Mouse (Mus musculus) spleen, adult 18-20 months (tissue): ENCODE data around the gene Aldh18a1.
A peak's percentile ranks its signal among the peaks of the same experiment; 100 is the strongest.
"Not testable (repeated sequence)": the region's sequence is repeated elsewhere in the genome, so short reads cannot be mapped to it uniquely, and the experiment has no call there.

Experiments
- DNase-seq, 2 experiments: peaks; one replicate each; pipeline ENCODE4 v3.0.0; 2022; ENCODE audit warnings: mixed read lengths in 2 of 2

Aldh18a1 gene

DNA sequence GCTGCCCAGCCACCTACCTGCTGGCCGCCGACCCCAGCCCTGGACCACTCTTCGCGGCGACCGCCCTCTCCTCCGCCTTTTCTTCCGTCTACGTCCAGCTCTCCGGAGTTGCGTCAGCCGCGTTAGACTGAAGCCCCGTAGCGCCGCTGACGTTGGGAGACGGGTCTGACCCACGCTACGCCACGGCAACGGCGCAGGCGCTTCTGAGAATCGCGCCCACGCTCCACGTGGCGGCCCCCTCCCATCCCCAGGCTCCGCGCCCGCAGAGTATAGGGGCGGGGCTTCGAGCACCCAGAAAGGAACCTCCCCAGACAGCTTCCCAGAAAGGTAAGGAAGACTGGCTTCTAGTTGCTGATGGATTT is at the start of gene Aldh18a1:
Gene Aldh18a1, minus strand, starts transcription at position 171 of the 362 bp plus-strand sequence.
- peak; percentile 87 to 96 for DNase-seq

DNA sequence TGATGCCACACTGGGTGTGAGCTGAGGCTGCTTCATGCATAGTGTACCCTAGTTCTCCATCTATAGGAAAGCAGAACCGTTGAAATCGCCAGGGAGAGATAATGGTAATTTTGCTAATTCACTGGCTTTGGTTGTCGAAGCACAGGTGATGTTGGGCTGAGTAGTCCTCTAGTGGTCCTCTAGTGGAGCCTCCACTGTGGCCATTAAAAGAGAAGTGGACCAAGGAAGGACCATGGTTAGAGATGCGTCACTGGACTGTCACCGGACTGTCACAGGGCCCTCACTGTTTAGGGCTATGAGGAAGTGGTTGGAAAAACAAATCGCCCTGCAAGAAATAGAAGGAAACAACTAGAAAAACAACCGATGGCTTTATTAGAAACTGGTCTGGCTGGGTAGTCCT is 49.3 kb upstream of the Aldh18a1 start:
- no peak for DNase-seq

DNA sequence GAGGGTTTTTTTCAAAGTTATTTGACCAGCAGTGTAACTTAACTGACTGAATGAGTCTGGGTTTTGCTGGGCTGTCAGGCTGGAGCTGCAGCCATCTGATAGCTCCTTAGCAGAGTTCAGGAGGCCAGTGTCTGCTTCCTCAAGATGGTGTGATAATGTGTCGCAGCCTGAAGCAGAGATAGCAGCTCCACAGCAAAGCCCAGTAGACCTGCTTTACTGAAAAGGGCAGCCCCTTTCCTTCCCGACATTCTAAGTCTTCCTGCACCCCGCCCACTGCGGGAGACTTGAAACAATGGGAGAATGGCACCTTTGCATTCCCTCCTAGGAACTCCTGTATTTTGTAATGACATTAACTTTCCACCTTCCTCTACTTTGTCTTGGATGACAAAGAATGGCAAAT is 48.8 kb upstream of the Aldh18a1 start:
- no peak for DNase-seq

DNA sequence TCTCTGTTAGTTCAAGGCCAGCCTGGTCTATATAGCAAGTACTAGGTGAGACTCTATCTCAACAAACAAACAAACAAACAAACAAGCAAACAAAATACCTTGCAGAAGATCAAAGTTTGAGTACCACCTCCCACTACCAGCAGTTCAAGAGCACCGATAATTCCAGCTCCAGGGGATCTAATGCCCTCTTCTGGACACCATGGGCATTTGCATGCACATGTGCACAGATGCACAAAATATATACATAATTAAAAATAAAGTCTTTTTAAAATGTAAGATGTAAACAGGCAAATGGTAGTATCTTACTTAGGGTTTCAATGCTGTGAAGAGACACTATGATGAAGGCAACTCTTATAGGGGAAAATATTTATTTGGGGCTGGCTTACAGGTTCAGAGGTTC is 44.9 kb upstream of the Aldh18a1 start:
- no peak for DNase-seq

DNA sequence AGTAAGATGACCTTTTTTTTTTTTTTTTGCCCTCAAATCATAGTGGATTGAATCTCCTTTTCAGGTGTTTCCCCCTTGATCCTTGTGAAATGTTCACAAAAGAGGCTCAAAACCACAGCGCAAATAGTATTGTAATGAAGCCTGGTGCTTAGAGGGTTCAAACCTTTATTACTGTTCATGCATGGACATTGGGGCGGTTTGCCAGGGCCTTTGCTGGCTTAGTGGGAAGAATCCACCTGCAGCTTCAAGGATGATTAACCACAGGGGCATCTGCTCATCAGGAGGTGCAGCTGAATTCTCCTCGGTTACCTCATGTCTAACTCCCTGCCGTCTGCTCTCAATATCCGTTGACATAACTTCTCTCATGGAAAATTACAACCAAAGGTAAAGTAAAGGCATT is 44.4 kb upstream of the Aldh18a1 start:
- DNase-seq, result no peak

DNA sequence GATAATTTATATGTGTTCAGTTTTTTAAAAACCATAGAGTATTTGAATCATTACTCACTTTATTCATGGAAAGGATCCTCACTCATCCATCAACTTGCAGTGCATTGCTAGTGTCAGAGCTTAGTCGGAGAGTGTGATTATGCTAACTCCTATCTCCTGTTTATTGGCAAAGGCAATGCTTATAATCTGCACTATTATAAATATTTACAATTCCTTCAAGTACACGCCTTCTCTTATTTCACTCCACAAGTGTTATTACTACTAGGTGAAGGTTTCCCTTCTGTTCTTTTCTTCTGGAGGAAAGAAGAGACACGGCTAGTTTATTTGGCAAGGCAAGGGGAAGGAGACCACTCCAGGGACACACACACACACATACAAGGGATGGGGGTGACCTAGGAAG is 43.9 kb upstream of the Aldh18a1 start:
- no peak for DNase-seq

DNA sequence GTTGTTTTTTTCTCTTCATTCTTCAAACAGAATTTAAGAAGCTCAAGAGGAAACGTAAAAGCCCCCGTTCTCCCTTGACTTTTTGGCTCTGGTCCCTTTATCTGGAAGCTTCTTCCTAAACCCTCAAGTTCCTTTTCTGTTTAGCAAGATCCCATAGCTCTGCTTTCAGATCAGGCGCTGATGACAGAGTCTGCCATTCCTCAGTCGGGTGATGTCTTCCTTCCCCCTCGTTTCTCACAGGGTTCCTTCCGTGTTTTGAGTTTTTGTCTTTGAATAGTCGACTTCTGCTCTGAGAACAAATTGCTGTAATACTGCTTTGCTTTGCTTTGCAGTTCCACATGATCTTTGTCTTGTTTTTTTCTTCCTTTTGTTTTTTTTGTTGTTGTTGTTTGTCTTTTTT is 42.3 kb upstream of the Aldh18a1 start:
- DNase-seq, result no peak

DNA sequence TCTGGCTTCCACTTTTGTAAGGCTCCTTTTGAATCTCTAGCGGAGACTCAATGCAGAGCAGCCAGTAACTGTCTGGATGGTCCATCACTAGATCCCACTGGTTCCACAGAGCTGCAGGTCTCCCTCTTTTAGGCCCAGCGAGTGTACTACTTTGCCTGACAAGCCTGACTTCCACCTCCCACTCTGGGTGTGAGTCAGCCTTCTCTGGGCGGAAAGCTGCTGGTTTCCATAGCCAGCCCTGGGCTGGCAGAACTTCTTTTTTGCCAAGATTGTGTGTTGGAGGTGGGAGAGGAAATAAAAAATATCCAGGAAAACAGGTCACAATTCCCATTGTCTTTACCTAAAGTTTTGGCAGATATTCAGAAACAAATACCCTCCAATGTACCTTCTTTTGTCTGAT is 41.8 kb upstream of the Aldh18a1 start:
- no peak for DNase-seq

DNA sequence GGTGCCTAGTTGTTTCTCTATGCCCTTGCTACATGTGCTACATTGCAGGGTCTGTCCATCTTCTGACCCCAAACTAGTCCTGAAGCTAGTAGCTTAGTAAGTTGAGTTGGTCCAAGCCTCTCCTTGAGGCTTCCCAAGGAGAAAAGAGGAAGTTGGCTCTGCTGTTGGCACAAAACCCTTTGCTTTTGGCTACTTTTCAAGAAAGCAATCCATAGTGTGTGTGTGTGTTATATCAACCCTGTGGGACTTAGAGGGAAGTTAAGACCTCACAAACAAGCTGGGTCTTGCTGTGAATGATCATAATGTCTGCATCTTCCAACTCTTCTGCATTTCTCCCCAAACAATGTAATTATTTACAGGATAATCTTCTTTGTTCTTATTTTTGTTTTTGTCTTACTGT is 40.7 kb upstream of the Aldh18a1 start:
- no peak for DNase-seq

DNA sequence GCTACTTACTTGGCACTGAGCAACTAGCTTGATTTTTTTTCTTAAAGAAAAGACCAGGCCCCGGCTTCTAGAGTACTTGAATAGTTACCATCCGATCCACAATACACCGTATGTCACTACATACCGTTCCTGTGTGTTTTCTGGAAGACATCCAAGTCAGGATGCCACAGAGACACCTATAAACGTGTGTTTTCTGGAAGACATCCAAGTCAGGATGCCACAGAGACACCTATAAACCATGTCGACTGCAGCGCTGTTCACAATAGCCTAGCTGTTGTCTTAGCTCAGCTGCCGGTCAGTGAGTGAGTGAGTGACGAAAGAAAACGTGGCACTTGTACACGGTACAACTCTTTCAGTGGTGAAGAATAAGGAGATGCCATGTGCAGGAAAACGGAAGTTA is 37.7 kb upstream of the Aldh18a1 start:
- no peak for DNase-seq

DNA sequence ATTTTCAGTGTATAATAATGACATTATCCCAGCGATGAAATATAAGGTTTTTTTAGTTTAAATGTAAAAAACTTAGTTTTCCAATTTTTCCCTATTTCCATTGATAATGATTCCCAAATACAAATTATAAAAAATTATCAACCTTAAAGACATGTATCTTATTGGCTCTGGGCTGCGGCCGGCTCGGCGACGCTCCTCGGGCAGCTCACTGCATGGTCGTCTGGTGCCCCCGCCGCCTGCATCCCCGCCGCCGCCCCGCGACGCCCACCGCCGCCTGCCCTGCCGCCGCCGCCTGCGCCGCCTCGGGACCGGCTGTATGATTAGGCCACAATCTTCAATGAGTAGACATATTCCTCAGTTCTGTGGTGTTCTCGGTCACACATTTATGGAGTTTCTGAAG is 33.4 kb upstream of the Aldh18a1 start:
- DNase-seq, result not testable (repeated sequence)

DNA sequence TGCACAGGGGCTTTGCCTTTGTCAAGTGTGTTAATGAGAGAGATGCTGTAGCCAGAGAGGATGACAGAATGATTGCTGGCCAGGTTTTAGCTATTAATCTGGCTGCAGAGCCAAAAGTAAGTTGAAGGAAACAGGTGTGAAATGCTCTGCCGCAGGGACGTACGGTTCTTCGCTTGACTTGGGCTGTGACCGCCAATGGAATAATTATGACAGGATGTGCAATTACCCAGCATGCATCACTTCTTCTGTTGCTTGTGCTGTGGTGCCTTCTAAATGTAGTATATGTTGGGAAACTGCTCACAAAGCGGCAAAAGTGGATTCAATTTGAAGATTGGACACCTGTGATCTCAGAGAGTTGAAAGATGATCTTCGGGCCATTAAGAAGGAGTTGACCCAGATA is 27.8 kb upstream of the Aldh18a1 start:
- peak in 1 of 2 experiments; percentile 12 for DNase-seq

DNA sequence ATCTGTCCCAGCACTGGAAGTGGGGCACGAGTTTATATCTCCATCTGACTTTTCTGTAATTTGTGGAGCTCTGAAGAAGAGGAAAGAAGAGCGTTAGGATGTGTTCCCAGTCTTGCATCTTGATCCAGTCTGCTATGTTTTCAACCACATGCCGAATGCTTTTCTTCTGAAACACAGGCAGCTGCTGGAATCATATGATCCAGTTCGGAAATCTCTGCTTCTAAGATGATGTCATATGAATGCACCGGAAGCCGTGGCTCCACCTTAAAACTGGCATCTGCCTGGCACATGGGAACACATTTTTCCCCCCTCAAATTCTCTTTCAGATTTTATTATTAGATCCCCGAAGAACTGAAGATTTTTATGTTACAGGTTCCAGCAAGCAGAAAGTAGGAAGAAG is 26.5 kb upstream of the Aldh18a1 start:
- no peak for DNase-seq

DNA sequence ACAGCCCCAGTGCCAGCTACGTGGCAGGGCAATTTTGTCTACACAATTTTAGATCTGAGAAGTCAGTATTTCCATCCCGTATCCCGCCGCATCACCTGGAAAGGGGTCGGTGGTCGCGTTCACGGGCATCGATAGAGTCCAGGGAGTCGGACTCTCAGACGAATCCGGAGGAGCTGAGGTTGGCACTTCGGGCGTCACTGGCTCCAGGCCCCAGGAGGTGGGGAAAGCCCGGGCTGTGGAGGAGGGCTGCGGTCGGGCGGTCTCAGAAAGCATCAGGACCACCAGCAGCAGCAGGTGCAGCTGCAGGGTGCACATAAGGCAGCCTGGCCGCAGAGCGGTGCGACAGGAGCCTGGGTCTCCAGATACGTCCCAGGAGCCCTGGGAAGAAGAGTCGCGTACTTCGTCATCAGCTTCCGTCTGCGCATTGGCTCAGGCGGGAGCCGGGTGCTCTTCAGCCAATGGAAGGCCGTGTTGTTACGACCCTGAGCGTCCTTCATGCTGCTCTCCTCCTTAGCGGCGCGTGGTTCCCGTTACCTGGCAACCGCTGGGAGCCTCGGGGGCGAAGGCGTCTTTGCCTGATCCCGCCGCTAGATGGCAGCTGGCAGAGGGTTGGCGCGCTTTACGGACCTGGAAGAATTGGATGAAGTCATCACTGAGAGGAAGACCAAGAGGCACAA is 23.7 kb upstream of the Aldh18a1 start, which contains the start of the genes Tctn3 and Entpd1:
Gene Tctn3, minus strand, starts transcription at position 404 of the 677 bp plus-strand sequence.
Gene Entpd1, plus strand, starts transcription at position 537 of the 677 bp plus-strand sequence.
- DNase-seq, result peak; percentile 87 to 91

DNA sequence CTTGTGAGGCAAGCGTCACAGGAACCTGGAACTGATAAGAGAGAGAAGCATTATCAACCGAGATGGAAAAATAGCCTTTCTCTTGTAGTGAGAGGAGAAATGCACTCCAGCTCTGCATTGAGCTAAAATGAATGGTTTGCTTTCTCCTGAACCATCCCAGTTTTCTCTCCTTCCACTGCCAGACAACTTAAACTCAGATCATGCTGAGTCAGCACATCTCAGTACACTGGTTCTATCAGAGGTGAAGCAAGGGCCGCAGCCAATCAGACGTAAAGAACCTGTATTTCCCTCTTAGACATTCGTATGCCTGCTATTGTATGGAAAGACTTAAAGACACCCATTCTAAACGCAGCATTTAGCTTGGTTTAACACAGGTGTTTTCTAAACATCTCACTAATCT is 19.4 kb upstream of the Aldh18a1 start:
- DNase-seq, result no peak

DNA sequence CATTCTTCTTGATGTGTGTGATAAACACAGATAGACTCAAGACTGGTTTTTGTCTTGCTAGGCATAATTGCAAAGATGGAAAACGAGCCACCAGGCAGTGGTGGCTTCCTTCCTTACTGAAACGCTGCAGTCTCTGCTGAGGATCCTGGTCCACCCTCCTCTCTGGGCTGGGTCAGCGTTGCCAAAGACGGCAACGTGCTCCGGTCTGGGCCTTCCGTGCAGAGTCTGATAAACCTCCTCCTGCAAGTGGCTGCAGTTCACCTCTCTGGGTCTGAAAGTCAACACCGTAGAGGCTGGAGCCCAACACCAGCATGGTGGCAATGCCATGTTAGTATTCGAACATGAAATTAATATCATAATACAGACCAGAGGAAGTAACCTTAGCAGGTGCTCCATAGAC is 16.9 kb upstream of the Aldh18a1 start:
- DNase-seq, result no peak

DNA sequence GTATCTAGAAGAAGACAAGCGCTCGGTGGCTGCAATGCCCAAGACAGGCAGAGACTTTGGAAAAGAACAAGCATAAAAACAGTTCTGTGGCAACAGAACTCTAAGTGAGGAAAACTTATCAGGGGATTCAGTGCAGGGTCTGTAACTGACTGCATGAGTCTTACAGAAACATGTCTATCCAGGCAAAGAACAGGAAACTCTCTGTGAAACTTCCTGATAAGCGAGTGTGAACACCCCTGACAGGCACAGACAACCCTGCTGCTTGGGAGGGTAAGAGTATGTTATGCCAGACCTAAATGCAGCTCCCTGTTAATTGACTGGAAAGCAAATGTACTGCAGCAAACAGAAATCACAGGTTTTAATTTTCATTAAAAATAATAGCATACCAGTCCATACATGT is 13.6 kb upstream of the Aldh18a1 start:
- no peak for DNase-seq

DNA sequence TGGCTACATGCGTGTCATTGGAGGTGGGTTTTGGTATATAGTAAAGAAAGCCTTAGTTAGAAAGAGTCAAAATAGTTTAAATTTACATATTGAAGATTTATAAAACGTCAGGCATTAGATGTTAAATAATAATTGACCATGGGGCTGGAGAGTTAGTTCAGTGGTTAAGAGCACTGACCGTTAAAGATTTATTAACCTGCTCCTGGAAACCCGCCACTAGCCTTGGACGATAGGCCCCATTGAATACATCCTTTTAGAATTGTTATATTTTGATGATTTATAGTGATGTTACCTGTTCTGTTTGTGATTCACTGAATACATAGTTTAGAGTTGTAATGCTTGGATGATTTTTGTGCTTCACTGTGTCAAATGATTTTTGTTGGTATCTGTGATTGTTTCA is 12.6 kb upstream of the Aldh18a1 start:
- not testable (repeated sequence) for DNase-seq

DNA sequence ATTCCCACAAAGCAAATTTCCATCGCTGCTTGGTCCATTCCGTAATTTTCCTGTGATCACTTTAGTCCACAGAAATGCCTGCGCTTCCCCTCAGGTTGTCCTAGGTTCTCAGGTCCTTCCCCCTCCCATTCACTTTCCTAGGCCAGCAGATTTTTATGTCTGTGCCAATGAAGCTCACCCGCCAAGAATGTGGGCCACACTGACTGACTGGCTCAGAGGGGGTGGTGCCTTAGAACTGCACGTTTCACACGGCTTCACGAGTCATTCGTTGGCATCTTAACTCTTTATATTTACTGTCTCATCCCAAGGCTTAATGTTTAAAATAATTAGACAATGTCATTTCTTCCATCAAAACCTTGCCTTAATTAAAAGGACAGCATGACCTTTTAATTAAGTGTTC is 7.6 kb upstream of the Aldh18a1 start:
- DNase-seq, result no peak

DNA sequence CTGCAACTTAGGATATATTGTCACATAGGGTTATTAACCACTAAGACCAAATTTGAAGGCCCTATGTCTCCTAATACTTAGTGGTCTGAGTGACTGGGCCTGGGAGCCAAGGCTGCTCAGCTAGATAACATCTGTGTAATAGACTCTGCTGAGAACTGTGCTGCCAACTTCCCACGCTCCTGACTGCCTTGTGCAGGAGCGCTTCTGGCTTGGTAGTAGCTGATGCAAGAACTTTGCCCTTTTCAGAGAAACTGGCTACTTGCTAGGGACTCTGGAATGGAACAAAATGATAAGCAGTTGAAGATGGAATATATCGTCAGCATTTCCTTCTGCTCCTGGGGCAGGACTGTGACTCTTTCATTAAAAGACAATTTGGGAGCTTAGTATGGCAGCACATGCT is 7.0 kb upstream of the Aldh18a1 start:
- no peak for DNase-seq

DNA sequence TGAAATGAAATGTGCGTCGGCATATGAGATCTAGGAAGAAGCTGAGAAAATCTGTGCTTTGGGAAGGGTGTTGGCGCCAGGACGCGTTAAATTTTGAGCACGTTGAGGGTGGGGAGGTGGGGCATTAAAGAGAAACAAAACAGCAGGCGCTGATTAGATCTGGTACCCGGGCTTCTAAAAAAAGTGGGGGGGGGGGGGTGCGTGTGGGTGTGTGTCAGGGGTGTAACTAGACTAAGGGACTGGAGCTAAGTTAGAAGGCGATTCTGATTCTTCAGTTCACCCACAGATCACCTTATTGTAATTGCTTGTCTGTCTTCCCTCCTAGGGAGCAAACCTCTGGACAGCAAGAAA is 1.2 kb upstream of the Aldh18a1 start:
- DNase-seq, result no peak

DNA sequence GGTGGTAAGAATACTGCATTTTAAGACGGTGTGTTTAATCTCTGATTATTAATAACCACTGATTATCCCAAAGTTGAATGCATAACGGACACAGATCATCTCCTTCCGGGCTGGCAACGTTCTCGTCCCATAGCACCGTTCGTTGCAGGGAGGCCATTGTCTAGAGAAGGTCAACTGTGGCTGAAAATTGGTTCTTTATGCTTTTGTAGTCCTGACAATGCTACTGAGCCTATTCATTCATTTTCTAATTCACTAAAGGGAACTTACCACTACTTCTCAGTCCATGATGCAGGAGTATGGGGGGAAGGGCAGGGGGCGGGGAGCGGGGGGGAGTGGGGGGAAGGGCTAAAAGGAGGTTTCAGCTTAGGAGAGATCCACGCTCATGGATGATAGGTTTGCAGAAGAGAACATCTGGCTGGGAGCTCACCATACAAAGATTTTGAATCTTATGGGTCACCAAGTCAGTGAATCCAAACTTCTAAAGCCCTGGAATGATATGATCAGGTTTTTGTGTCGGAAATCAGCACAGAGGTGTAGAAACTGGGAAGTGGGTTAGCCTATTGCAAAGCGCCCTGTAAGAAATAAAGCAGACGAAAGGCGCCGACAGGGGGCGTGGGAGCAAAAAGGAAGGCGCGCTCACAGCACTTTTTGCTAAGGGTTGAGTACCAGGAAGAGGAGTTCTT is 725 bp upstream of the Aldh18a1 start:
- DNase-seq, result peak; percentile 81 to 95

DNA sequence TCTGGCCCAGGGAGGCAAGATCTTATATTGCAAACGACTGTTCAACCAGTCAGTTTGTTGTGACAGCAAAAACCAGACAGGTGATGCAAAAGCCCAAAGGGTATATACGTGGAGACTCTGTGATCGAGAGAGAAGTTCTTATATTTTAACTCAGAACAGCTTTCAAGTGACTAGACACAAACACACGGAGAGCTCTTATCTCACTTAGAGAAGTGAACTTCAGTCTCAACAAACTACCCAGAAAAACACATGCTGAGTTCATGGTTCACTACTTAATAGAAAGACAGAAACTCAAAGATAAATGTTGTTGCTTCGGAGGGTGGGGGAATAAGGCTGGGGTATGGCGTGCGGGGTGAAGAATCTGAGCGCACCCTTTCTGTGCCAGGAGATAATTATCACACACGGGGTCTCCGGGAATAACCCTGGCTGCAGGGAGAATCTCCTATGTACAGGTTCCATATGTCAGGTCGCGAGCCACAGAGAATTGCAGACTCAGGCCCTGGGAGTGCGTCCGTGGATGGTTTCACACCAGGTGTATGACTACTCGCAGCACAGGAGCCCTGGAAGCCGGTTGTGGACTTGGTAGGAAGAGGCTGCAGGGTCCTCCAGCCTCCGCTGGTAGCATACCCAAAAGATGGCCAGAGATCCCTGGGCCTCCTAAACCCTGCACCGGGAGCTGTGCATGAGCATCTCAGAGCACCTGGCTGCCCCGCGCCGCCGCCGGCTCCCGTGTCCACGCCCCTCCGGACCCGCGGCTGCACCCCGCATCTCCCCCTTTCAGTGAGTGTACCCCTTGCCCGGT is 571 bp downstream of the Aldh18a1 start:
- DNase-seq, result no peak

DNA sequence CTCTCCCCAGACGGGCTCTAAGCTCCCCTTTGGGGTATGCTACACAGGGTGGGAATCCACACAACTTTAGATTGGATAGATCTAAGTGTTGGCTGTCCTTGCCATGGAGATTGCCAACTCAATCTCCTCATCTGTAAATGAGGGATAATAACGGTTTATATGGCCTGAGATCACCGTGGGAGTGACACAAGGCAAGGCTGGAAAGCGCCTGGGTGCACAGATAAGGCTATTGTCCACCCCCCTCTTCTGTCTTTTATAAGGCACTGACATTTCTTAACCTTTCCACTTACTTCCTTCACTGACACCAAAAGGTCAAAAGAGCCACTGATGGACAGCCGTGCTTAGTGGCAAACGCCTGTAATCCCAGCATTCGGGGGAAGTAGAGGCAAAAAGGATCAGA is 1.4 kb downstream of the Aldh18a1 start:
- DNase-seq, result no peak
